Mouse (Mus musculus): ENCODE results near the gene Alas2. TPM values are rescaled to one million over a fixed set of nuclear protein-coding genes. Genes with fewer than 3 reads are reported as not detected.

Alas2 gene
- 47.9 and 60.9 TPM in 2 replicates for polyA plus RNA-seq (2016; fragmentation: Nextera tagmentation; extraction: Ambion mirVana)

DNA sequence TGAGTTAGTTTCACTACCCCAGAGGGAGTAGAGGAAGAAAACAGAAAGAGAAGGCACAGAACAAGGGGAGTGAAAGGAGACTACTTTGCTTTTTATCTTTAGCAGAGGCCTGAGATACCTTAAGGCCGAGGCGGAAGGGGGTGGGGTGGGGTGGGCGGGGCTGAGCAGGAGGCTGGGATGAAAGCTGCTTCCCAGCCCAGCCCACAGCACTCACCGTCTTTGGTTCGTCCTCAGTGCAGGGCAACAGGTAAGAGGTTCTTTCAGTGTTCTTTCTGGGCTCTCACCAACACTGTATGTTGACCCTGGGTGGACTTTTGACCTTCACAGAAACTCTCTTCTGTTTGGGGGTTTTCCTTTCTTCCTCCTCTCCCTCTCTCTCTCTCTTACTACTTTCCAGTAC lies at the start of gene Alas2:
Gene Alas2 (plus strand): TSS at position 137 of the 400 bp plus-strand sequence.
- H3K36me3 ChIP-seq: peaks cover 18% of the 10 kb centered on the region
- no peak within 1 kb of the TSS for H3K4me3 ChIP-seq
- peaks cover 40% of the 10 kb centered on the region for H3K27me3 ChIP-seq (ENCODE audit: low read depth, poor library complexity, severe bottlenecking)
- H3K9me3 ChIP-seq (replicated peaks): no peaks in the 10 kb centered on the region
- H3K4me1 ChIP-seq: no peaks in the 10 kb centered on the region
- no peak within 1 kb of the TSS for H3K27ac ChIP-seq (replicated peaks)
- 46% methylated on average over 2 of the region's 5 CpGs for WGBS
- DNase-seq (ENCODE audit: low spot score): no peak

GRCm38 (mm10) chrX:150508696-150509095 lies 38.5 kb upstream of the Alas2 start:
- H3K27ac ChIP-seq (replicated peaks): no peak overlapping the region
- 90% methylated on average over 6 of the region's 6 CpGs for WGBS
- no peaks in the 10 kb centered on the region for H3K4me1 ChIP-seq
- H3K9me3 ChIP-seq (replicated peaks): no peaks in the 10 kb centered on the region
- no peaks in the 10 kb centered on the region for H3K27me3 ChIP-seq (ENCODE audit: low read depth, poor library complexity, severe bottlenecking)
- no peak for DNase-seq (ENCODE audit: low spot score)
- no peak overlapping the region for H3K4me3 ChIP-seq
- H3K36me3 ChIP-seq: peaks cover 3% of the 10 kb centered on the region; the same call in 1 of the 2 replicates

- 59% methylated on average over 4 of the region's 4 CpGs for WGBS
- H3K4me1 ChIP-seq: no peaks in the 10 kb centered on the region
Observed at GRCm38 (mm10) chrX:150510631-150511030, 36.5 kb upstream of the Alas2 start.

GRCm38 (mm10) chrX:150511274-150511673 lies 35.9 kb upstream of the Alas2 start:
- Histone ChIP-seq H3K4me1 (no peaks in the 10 kb centered on the region), H3K4me3 (no peak overlapping the region), H3K9me3 (replicated peaks) (no peaks in the 10 kb centered on the region), H3K36me3 (peaks cover 3% of the 10 kb centered on the region; the same call in 1 of the 2 replicates), H3K27me3 (ENCODE audit: low read depth, poor library complexity, severe bottlenecking) (no peaks in the 10 kb centered on the region), H3K27ac (replicated peaks) (no peak overlapping the region)
- DNase-seq (ENCODE audit: low spot score): no peak
- WGBS: 80% methylated on average over 6 of the region's 6 CpGs

More at GRCm38 (mm10) chrX:150510631-150511030, 36.5 kb upstream of the Alas2 start:
- Histone ChIP-seq H3K9me3 (replicated peaks) (no peaks in the 10 kb centered on the region), H3K27me3 (ENCODE audit: low read depth, poor library complexity, severe bottlenecking) (no peaks in the 10 kb centered on the region), H3K36me3 (peaks cover 3% of the 10 kb centered on the region; the same call in 1 of the 2 replicates), H3K27ac (replicated peaks) (no peak overlapping the region), H3K4me3 (no peak overlapping the region)
- no peak for DNase-seq (ENCODE audit: low spot score)

- DNase-seq (ENCODE audit: low spot score): no peak
- Histone ChIP-seq H3K27ac (replicated peaks) (no peak overlapping the region), H3K9me3 (replicated peaks) (no peaks in the 10 kb centered on the region), H3K36me3 (no peaks in the 10 kb centered on the region), H3K27me3 (ENCODE audit: low read depth, poor library complexity, severe bottlenecking) (no peaks in the 10 kb centered on the region), H3K4me3 (no peak overlapping the region), H3K4me1 (no peaks in the 10 kb centered on the region)
- 85% methylated on average over 1 of the region's 1 CpGs for WGBS
Observed at GRCm38 (mm10) chrX:150514127-150514526, 33.0 kb upstream of the Alas2 start.

DNA sequence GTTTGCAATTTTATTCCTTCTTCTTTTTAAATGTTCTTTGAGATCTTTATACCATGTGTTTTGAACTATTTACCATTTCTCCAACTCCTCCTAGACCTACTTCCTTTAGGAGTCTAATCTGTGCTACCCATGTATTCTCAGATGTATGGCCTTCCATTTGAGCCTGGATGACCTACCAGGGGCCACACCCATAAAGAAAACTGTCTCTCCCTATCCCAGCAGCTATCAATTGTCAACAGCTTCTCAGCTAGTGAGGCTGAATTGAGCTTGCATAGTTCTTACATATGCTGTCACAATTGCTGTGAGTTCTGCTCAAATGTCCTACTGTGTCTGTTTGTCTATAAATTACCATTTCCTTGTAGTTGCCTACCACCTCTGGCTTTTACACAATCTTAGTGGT lies 31.2 kb upstream of the Alas2 start:
- H3K9me3 ChIP-seq (replicated peaks): no peaks in the 10 kb centered on the region
- H3K4me1 ChIP-seq: no peaks in the 10 kb centered on the region
- no peak overlapping the region for H3K27ac ChIP-seq (replicated peaks)
- H3K4me3 ChIP-seq: no peak overlapping the region
- no peaks in the 10 kb centered on the region for H3K36me3 ChIP-seq
- DNase-seq (ENCODE audit: low spot score): no peak
- H3K27me3 ChIP-seq (ENCODE audit: low read depth, poor library complexity, severe bottlenecking): no peaks in the 10 kb centered on the region

DNA sequence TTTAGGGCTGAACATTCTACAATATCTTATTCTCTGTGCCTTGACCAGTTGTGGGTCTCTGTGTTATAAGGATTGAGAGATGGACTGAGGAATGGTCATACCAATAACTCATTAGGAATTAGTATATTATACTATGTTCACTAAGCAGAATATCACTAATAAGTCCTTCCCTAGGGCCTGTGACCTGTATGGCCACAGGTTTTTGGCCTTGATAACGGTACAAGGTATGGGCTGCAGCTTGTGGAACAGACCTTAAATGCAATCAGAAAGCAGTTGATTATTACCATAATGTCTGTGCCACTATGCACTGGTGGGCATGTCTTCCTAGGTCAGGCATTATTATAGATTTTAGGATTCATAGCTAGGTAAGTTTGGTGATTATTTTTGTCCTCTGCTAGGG lies 30.7 kb upstream of the Alas2 start:
- H3K4me3 ChIP-seq: no peak overlapping the region
- peaks cover under 1% of the 10 kb centered on the region; the same call in 1 of the 2 replicates for H3K36me3 ChIP-seq
- no peaks in the 10 kb centered on the region for H3K9me3 ChIP-seq (replicated peaks)
- no peak overlapping the region for H3K27ac ChIP-seq (replicated peaks)
- no peak for DNase-seq (ENCODE audit: low spot score)
- no peaks in the 10 kb centered on the region for H3K27me3 ChIP-seq (ENCODE audit: low read depth, poor library complexity, severe bottlenecking)
- H3K4me1 ChIP-seq: no peaks in the 10 kb centered on the region
- 96% methylated on average over 1 of the region's 1 CpGs for WGBS

GRCm38 (mm10) chrX:150540111-150540510 lies 7.1 kb upstream of the Alas2 start:
- WGBS: 92% methylated on average over 2 of the region's 2 CpGs
- no peak for DNase-seq (ENCODE audit: low spot score)
- no peaks in the 10 kb centered on the region for H3K4me1 ChIP-seq
- H3K27ac ChIP-seq (replicated peaks): no peak overlapping the region
- peaks cover 6% of the 10 kb centered on the region; the same call in 1 of the 2 replicates for H3K36me3 ChIP-seq
- H3K4me3 ChIP-seq: no peak overlapping the region
- H3K27me3 ChIP-seq (ENCODE audit: low read depth, poor library complexity, severe bottlenecking): no peaks in the 10 kb centered on the region
- H3K9me3 ChIP-seq (replicated peaks): no peaks in the 10 kb centered on the region

DNA sequence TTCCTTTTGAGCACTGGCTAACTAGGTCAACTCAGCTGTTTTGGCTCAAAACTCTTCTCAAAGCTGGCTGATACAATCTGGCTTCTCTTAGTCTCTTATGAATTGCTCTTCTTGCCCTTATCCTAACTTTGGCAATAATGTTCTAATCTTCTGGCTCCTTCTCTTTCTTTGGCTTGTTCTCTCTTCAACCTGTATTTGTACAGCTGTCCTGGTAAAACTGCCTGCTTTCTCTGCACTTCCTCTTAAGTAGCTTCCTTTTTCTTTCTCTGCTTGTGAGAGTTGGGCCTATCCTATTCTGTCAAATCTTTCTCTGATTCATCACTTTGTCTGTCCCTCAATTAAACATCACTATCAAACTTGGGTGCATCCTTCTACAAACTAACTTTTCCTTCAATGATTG lies 5.5 kb upstream of the Alas2 start:
- no peak for DNase-seq (ENCODE audit: low spot score)
- H3K27ac ChIP-seq (replicated peaks): no peak overlapping the region

GRCm38 (mm10) chrX:150549639-150550038 lies 2.5 kb downstream of the Alas2 start:
- 87% methylated on average over 3 of the region's 3 CpGs for WGBS
- Histone ChIP-seq H3K36me3 (peaks cover 17% of the 10 kb centered on the region), H3K9me3 (replicated peaks) (no peaks in the 10 kb centered on the region), H3K4me1 (no peaks in the 10 kb centered on the region), H3K27ac (replicated peaks) (no peak overlapping the region), H3K27me3 (ENCODE audit: low read depth, poor library complexity, severe bottlenecking) (peaks cover 56% of the 10 kb centered on the region), H3K4me3 (no peak overlapping the region)
- DNase-seq (ENCODE audit: low spot score): no peak

More for the DNA sequence above, 5.5 kb upstream of the Alas2 start:
- H3K4me1 ChIP-seq: no peaks in the 10 kb centered on the region
- H3K9me3 ChIP-seq (replicated peaks): no peaks in the 10 kb centered on the region
- H3K4me3 ChIP-seq: no peak overlapping the region
- peaks cover 6% of the 10 kb centered on the region; the same call in 1 of the 2 replicates for H3K36me3 ChIP-seq
- H3K27me3 ChIP-seq (ENCODE audit: low read depth, poor library complexity, severe bottlenecking): 0 out of 2 replicates have a peak, but pooled peaks cover under 1% of the 10 kb centered on the region

DNA sequence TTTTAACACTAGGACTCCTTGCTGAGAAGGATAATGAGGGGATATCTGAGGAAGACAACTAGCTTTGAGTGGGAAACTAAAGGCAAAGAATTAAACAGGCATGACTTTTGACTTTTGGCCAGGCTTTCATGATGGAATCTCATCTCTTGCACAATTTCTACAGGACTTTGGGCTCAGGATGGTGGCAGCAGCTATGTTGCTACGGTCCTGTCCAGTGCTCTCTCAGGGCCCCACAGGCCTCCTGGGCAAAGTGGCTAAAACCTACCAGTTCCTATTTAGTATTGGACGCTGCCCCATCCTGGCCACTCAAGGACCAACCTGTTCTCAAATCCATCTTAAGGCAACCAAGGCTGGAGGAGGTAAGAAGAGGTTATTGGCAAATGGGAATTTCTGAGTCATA lies 4.8 kb downstream of the Alas2 start:
- no peaks in the 10 kb centered on the region for H3K9me3 ChIP-seq (replicated peaks)
- H3K27ac ChIP-seq (replicated peaks): no peak overlapping the region
- peaks cover 70% of the 10 kb centered on the region for H3K27me3 ChIP-seq (ENCODE audit: low read depth, poor library complexity, severe bottlenecking)
- H3K4me3 ChIP-seq: no peak overlapping the region
- 94% methylated on average over 2 of the region's 2 CpGs for WGBS
- no peak for DNase-seq (ENCODE audit: low spot score)
- H3K36me3 ChIP-seq: peaks cover 17% of the 10 kb centered on the region
- H3K4me1 ChIP-seq: no peaks in the 10 kb centered on the region

GRCm38 (mm10) chrX:150554032-150554431 lies 6.9 kb downstream of the Alas2 start:
- peaks cover 78% of the 10 kb centered on the region for H3K27me3 ChIP-seq (ENCODE audit: low read depth, poor library complexity, severe bottlenecking)
- H3K36me3 ChIP-seq: peaks cover 21% of the 10 kb centered on the region
- H3K27ac ChIP-seq (replicated peaks): no peak overlapping the region
- H3K9me3 ChIP-seq (replicated peaks): no peaks in the 10 kb centered on the region
- DNase-seq (ENCODE audit: low spot score): no peak
- no peak overlapping the region for H3K4me3 ChIP-seq
- no peaks in the 10 kb centered on the region for H3K4me1 ChIP-seq
- 88% methylated on average over 3 of the region's 3 CpGs for WGBS

DNA sequence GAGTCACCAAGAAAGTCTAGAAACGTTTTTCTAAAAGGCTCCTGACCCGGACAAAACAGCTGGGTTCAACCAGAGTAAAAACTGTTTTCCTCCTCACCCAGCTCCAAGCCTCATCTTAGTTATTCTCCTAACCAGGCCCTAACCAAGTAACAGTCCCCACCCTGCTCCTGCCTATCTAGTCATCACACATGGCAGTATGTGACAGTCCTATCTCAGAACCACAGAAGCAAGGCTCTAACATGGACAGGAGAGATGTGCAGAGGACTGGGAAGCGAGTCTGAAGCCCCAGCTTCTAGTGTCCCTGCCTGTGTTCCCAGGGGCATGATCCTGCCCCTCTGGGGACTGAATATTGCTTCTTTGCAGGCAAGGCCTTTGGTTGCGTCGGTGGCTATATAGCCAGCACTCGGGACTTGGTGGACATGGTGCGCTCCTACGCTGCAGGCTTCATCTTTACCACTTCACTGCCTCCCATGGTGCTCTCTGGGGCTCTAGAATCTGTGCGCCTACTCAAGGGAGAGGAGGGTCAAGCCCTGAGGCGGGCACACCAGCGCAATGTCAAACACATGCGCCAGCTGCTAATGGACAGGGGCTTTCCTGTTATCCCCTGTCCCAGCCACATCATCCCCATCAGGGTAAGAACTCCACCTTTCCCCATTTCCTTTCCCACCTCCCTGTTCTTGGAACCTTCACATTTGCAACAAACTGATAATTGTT lies 17.6 kb downstream of the Alas2 start:
- H3K27me3 ChIP-seq (ENCODE audit: low read depth, poor library complexity, severe bottlenecking): peaks cover 40% of the 10 kb centered on the region
- no peak overlapping the region for H3K27ac ChIP-seq (replicated peaks)
- no peaks in the 10 kb centered on the region for H3K4me1 ChIP-seq
- WGBS: 90% methylated on average over 12 of the region's 12 CpGs
- no peak for DNase-seq (ENCODE audit: low spot score)
- H3K9me3 ChIP-seq (replicated peaks): no peaks in the 10 kb centered on the region
- H3K36me3 ChIP-seq: peaks cover 6% of the 10 kb centered on the region; the same call in 1 of the 2 replicates
- no peak overlapping the region for H3K4me3 ChIP-seq

All from midbrain, embryonic 10.5 days (tissue).